Mouse (Mus musculus): Measurements from ENCODE around the gene Ric3.

GRCm38 (mm10) chr7:109101167-109101566 is 18.0 kb upstream of the Ric3 start:
- TF ChIP-seq CTCF (IDR thresholded peaks at IDR 0.05; ENCODE audit: insufficient read depth, low read length) = no peak
- no peak for TF ChIP-seq POLR2A (IDR thresholded peaks at IDR 0.05; ENCODE audit: borderline replicate concordance, extremely low read depth, low read depth, low read length)

Data from lung, adult 2 months (tissue).